Mouse (Mus musculus) heart, adult 2 months (tissue): ENCODE measurements around the gene Rps25. TPM values are rescaled to one million over a fixed set of nuclear protein-coding genes. Genes with fewer than 3 reads are reported as not detected.
"Not testable (repeated sequence)": the region's sequence is repeated elsewhere in the genome, so short reads cannot be mapped to it uniquely, and the experiment has no call there.

Experiments
- DNase-seq, 2 experiments: peaks; one replicate each; pipeline ENCODE4 v3.0.0; 2021
- H3K27ac ChIP-seq: fragments of 200-600 bp; 2 replicates; pipeline ENCODE4 v1.8.1; 2022
- H3K27me3 ChIP-seq: fragments of 200-500 bp; 2 replicates; pipeline ENCODE4 v1.6.1; 2012; ENCODE audit warnings: mild to moderate bottlenecking, low read length, inconsistent platforms, mixed read lengths; ENCODE audit not compliant: control insufficient read depth, insufficient read depth
- H3K36me3 ChIP-seq: fragments of 200-500 bp; 2 replicates; pipeline ENCODE4 v1.6.1; 2012; ENCODE audit warnings: low read length, inconsistent platforms; ENCODE audit not compliant: control insufficient read depth, insufficient read depth
- H3K4me1 ChIP-seq: fragments of 200-500 bp; 2 replicates; pipeline ENCODE4 v1.6.1; 2011; ENCODE audit warnings: low read length; ENCODE audit not compliant: control insufficient read depth, insufficient read depth
- H3K4me3 ChIP-seq: fragments of 200-600 bp; 2 replicates; pipeline ENCODE4 v1.8.1; 2022
- H3K79me2 ChIP-seq: fragments of 200-500 bp; replicated peaks from 2 replicates; pipeline ENCODE4 v1.6.1; 2012; ENCODE audit warnings: mild to moderate bottlenecking, inconsistent platforms, low read length, moderate library complexity, mixed read lengths; ENCODE audit not compliant: control insufficient read depth, insufficient read depth
- H3K9ac ChIP-seq: fragments of 200-500 bp; 2 replicates; pipeline ENCODE4 v1.6.1; 2012; ENCODE audit warnings: low read depth, mild to moderate bottlenecking, control low read depth, inconsistent platforms, low read length, mixed read lengths
- CTCF ChIP-seq: fragments of 200-600 bp; IDR thresholded peaks from 2 replicates; pipeline ENCODE4 v1.8.1; 2022; ENCODE audit warnings: antibody characterized with exemption, mild to moderate bottlenecking, moderate library complexity
- EP300 ChIP-seq: fragments of 200-500 bp; IDR thresholded peaks from 2 replicates; pipeline ENCODE4 v1.6.1; 2011; ENCODE audit warnings: low read depth, low read length, control low read depth; ENCODE audit not compliant: insufficient read depth
- POLR2A ChIP-seq: fragments of 200-500 bp; IDR thresholded peaks from 2 replicates; pipeline ENCODE4 v1.6.1; 2011; ENCODE audit warnings: mild to moderate bottlenecking, low read depth, low read length, control low read depth; ENCODE audit not compliant: insufficient read depth
- WGBS: fragments of 180-500 bp; shearing (Covaris S2); methylation state at CpG from one replicate; pipeline ENCODE4 v1.1.7; 2018; 5-methylcytosine and 5-hydroxymethylcytosine counted together
- intact Hi-C: fragments of 180-260 bp; cut with DNase I; formaldehyde crosslinking; loops from one replicate; pipeline ENCODE4 v1.15.1; 2025
- polyA plus RNA-seq: library from polyadenylated mRNA; depleted of rRNA; stranded (reverse); fragments of >200 nt; gene quantifications from 2 replicates; pipeline ENCODE4 v1.2.3, GENCODE M21; 2012
- total RNA-seq, 2 experiments: library from RNA; stranded (reverse); gene quantifications; 2 replicates each; pipeline ENCODE4 v1.2.3; 2021

Gene Rps25
- total and polyA plus RNA-seq, 3 experiments: 162 to 889 (median 735) TPM

DNA sequence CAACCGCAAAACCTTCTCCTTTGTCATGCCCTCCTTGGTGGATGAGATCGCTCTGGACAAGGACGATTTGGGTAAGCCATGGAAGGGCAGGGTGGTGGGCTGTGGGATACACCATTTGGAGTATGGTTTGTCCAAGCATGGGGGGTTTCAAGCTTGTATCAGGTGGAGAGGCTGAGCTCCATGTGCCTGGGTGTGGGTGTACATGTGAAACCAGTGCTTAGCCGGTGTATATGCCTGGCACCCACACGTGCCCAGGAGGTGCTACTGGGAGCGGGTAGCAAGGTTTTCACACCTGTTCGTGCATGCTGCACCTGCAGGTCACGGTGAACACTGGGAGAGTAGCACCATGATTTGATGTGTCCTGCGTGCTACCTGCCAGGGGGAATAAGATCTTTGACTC, 8.4 kb upstream of the Rps25 start:
- Histone ChIP-seq H3K9ac (no peak overlapping the region), H3K36me3 (no peaks in the 10 kb centered on the region), H3K27ac (no peak overlapping the region), H3K4me3 (no peak overlapping the region), H3K79me2 (no peaks in the 10 kb centered on the region), H3K27me3 (no peaks in the 10 kb centered on the region), H3K4me1 (peaks cover 8% of the 10 kb centered on the region)
- 85% methylated on average over 9 of the region's 9 CpGs for WGBS
- intact Hi-C loops: no loop called here
- no peak for DNase-seq
- TF ChIP-seq POLR2A: no peak

DNA sequence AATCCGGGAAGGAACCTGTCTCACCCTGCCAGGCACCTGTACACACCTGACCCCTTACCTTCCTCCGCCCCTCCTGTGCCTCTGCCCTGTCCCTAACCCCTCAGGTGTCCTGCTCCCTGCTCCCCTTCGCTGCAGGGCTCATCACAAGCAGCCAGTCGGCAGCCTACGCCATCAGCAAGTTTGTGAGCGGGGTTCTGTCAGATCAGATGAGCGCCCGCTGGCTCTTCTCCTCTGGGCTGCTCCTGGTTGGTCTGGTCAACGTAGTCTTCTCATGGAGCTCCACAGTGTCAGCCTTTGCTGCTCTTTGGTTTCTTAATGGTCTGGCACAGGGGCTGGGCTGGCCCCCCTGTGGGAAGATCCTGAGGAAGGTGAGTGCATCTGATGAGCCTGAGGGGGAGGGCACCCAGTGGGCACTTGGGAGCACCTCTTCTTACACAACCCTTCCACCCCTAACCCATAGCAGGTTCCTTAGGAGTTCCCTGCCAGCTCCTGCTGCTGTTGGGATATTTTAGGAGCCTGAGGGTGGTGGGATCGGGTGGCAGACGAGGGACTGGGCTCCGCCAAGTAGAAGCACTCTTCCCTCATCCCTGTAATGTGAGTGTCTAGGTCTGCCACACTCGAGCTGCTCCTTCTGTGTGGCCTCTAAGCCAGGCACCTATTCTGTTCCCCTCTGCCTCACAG, 7.7 kb upstream of the Rps25 start:
- Histone ChIP-seq H3K4me3 (no peak overlapping the region), H3K4me1 (peaks cover 8% of the 10 kb centered on the region), H3K79me2 (no peaks in the 10 kb centered on the region), H3K36me3 (no peaks in the 10 kb centered on the region), H3K27ac (peak overlapping the region; percentile 36; the same call in 1 of the 2 replicates), H3K27me3 (no peaks in the 10 kb centered on the region), H3K9ac (no peak overlapping the region)
- intact Hi-C loops: no loop called here
- 77% methylated on average over 13 of the region's 13 CpGs for WGBS
- TF ChIP-seq CTCF (no peak), EP300 (no peak), POLR2A (no peak)
- DNase-seq: no peak

DNA sequence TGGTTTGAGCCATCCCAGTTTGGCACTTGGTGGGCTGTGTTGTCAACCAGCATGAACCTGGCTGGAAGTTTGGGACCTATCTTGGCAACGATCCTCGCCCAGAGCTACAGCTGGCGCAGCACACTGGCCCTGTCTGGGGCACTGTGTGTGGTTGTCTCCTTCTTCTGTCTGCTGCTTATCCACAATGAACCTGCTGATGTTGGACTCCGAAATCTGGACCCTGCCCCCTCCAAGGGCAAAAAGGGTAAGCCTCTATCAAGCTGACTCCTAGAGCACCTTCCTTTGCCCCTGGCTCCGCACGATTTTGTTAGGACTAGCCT, 7.2 kb upstream of the Rps25 start:
- Histone ChIP-seq H3K4me1 (peaks cover 8% of the 10 kb centered on the region), H3K4me3 (no peak overlapping the region), H3K9ac (no peak overlapping the region), H3K79me2 (no peaks in the 10 kb centered on the region), H3K27ac (peak overlapping the region; percentile 36; the same call in 1 of the 2 replicates), H3K27me3 (no peaks in the 10 kb centered on the region), H3K36me3 (no peaks in the 10 kb centered on the region)
- peak in 1 of 2 experiments; percentile 60 for DNase-seq
- intact Hi-C loops: no loop called here
- TF ChIP-seq EP300 (no peak), CTCF (no peak), POLR2A (no peak)
- 71% methylated on average over 6 of the region's 6 CpGs for WGBS

DNA sequence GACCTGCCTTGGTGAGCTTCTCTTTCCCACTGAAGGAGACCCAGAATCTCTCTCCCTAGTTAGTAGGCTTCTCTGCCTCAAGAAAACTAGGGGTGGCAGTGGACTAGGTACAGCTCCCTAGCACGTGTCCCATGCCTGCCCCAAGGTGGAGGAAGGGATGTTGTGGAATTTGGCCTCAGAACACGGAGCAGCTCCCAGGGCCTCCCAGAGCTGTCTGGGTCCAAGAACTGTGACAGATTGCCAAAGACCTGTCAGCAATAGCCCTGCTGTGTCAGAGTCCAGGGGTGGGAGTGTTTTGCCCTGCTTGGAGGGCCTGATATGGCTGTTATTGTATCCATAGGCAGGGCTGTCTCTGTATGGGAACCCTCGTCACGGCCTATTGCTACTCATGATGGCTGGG, 5.9 kb upstream of the Rps25 start:
- intact Hi-C loops: no loop called here
- H3K27ac ChIP-seq: peak overlapping the region; percentile 48
- DNase-seq: peak in 1 of 2 experiments; percentile 75
- H3K79me2 ChIP-seq: no peaks in the 10 kb centered on the region
- 37% methylated on average over 4 of the region's 4 CpGs for WGBS
- H3K27me3 ChIP-seq: no peaks in the 10 kb centered on the region
- peaks cover 7% of the 10 kb centered on the region for H3K4me1 ChIP-seq
- H3K9ac ChIP-seq: no peak overlapping the region
- H3K4me3 ChIP-seq: no peak overlapping the region
- no peaks in the 10 kb centered on the region for H3K36me3 ChIP-seq
- TF ChIP-seq CTCF (no peak), EP300 (0 out of 2 replicates have a peak, but pooled peaks have one; percentile 45)

DNA sequence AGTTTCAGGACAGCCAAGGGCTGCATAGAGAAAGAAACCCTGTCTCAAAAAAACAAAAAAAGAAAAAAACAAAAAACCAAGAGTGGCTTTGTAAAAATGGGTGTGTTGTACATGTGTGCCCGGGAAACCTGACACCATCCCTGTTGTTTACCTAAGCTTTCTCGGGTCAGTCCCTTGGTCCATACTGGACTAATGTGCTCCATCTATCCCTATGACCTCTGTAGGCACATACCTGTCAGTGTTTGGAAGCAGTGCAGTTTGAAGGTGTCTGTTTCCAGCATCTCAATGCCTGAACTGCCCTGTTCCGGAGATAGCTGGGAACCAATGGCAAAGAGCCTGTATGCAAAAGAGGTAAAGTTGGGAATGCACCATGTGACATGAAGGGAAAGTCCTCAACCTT, 1.9 kb upstream of the Rps25 start:
- Histone ChIP-seq H3K9ac (no peak overlapping the region), H3K4me1 (peaks cover 6% of the 10 kb centered on the region; the same call in 1 of the 2 replicates), H3K4me3 (no peak overlapping the region), H3K27me3 (no peaks in the 10 kb centered on the region), H3K79me2 (no peaks in the 10 kb centered on the region), H3K36me3 (peaks cover 7% of the 10 kb centered on the region), H3K27ac (no peak overlapping the region)
- no peak for DNase-seq
- WGBS: 85% methylated on average over 3 of the region's 3 CpGs
- intact Hi-C loops: no loop called here
- TF ChIP-seq POLR2A (no peak), CTCF (no peak), EP300 (no peak)

DNA sequence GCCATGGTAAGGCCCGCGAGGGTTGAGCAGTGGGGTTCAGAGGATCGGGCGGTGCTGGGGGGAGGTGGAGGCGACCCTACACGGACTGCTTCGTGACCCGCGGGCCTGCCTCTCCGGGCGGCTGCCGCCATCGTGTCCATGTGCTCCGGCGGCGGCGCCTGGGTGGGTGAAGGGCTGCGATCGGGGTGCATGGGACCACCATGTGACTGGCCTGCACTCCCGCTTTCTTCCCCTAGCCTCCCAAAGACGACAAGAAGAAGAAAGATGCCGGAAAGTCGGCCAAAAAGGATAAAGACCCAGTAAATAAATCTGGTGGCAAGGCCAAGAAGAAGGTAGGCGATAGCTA, 786 bp downstream of the Rps25 start:
- no peaks in the 10 kb centered on the region for H3K79me2 ChIP-seq
- peak overlapping the region; percentile 92 for H3K9ac ChIP-seq
- H3K36me3 ChIP-seq: peaks cover 12% of the 10 kb centered on the region
- TF ChIP-seq EP300 (no peak), CTCF (no peak), POLR2A (no peak)
- H3K4me3 ChIP-seq: peak overlapping the region; percentile 79
- intact Hi-C loops: no loop called here
- H3K4me1 ChIP-seq: peaks cover 1% of the 10 kb centered on the region; the same call in 1 of the 2 replicates
- H3K27ac ChIP-seq: peak overlapping the region; percentile 94
- H3K27me3 ChIP-seq: no peaks in the 10 kb centered on the region
- no peak for DNase-seq
- WGBS: under 1% methylated on average over 24 of the region's 24 CpGs

DNA sequence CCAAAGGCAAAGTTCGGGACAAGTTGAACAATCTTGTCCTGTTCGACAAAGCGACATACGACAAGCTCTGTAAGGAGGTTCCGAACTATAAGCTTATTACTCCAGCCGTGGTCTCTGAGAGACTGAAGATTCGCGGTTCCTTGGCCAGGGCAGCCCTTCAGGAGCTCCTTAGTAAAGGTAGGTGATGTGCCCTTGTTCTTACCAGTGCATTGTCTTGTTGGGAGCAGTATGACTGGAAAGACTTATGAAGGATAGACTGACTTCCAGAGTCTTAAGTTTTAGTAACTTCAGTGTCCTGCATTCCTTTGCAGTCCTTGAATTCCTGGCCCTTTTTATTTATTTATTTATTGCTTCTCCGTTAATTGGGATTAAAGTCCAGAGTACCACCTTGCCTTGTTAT, 1.8 kb downstream of the Rps25 start:
- H3K4me3 ChIP-seq: peak overlapping the region; percentile 79; the same call in 1 of the 2 replicates
- H3K27me3 ChIP-seq, intact Hi-C loops, H3K9ac ChIP-seq, H3K27ac ChIP-seq, H3K79me2 ChIP-seq, H3K4me1 ChIP-seq, DNase-seq: not testable (repeated sequence)
- H3K36me3 ChIP-seq: peaks cover 12% of the 10 kb centered on the region
- WGBS: 72% methylated on average over 9 of the region's 9 CpGs
